ENCODE assay signal across 27 mouse cellular contexts in the genomic region with DNA sequence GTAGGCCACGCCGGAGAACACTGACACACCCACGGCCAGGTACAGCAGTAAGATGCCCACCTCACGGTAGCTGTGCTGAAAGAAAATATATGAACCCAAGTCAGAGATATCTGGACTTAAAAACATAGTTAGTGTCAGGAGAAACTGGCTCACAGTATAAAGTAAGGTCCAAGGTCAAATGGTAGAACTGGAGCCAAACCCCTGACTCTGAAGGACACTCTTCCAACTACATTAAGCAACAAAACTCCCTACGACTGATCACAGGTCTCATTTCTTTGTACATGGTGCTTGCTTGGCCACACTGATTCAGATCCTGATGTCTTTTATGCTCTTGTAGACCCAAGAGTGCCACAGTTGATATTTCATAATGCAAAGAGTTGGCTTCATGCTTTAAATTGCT. TPM values are rescaled to one million over a fixed set of nuclear protein-coding genes. Genes with fewer than 3 reads are reported as not detected.
A peak's percentile ranks its signal among the peaks of the same experiment; 100 is the strongest.
DNase-seq lines count a peak whose midpoint lies in the region; ATAC-seq lines count a peak whose summit lies in the region.
"Had no signal": no experiment of that assay in that cellular context is flagged by ENCODE, and none has a peak within 500 bp of the region (broad histone marks: within the 10 kb centered on the region; RNA-seq: fewer than 3 reads in every experiment).

No protein-coding gene starts in this region.

- 94% methylated on average over 5 of the region's 5 CpGs for WGBS in embryonic facial prominence, embryonic 10.5 days
- 92% methylated on average over 5 of the region's 5 CpGs for WGBS in forebrain, embryonic 11.5 days

- ATAC-seq in forebrain, embryonic 11.5 days (replicated peaks; ENCODE audit: low FRiP score) = no peak
- ATAC-seq: activated CD4-positive, CD25-positive, alpha-beta regulatory T cell, adult 4 months; forebrain, embryonic 14.5 days; forebrain, embryonic 16.5 days; Patski had no signal

- H3K9me3 ChIP-seq in embryonic facial prominence, embryonic 10.5 days = no peaks in the 10 kb centered on the region
- H3K9me3 ChIP-seq in forebrain, embryonic 11.5 days (ENCODE audit: control insufficient read depth, low read length) = no peaks in the 10 kb centered on the region
- H3K9me3 ChIP-seq: embryonic facial prominence, embryonic 12.5 days had no signal

- H3K4me3 ChIP-seq in embryonic facial prominence, embryonic 10.5 days = no peak overlapping the region
- no peak overlapping the region for H3K4me3 ChIP-seq in forebrain, embryonic 11.5 days (ENCODE audit: low read depth, low read length)
- H3K4me3 ChIP-seq: embryonic facial prominence, embryonic 12.5 days; forebrain, embryonic 12.5 days; gastrocnemius, adult 2 months had no signal

- H3K36me3 ChIP-seq in embryonic facial prominence, embryonic 10.5 days (replicated peaks) = no peaks in the 10 kb centered on the region
- no peaks in the 10 kb centered on the region for H3K36me3 ChIP-seq in forebrain, embryonic 11.5 days (ENCODE audit: control insufficient read depth, insufficient read depth, low read length)
- H3K36me3 ChIP-seq: embryonic facial prominence, embryonic 12.5 days; forebrain, embryonic 12.5 days; G1E had no signal

- no peak overlapping the region for H3K4me2 ChIP-seq in forebrain, embryonic 11.5 days (ENCODE audit: low read depth, low read length, severe bottlenecking)
- H3K4me2 ChIP-seq: embryonic facial prominence, embryonic 12.5 days; forebrain, embryonic 12.5 days had no signal

- DNase-seq in adrenal gland, adult 2 months = peak; percentile 66
- DNase-seq in adrenal gland, postnatal 25 days = no peak
- DNase-seq in adrenal gland, postnatal 10 days = peak; percentile 46
- peak; percentile 45 for DNase-seq in adrenal gland, postnatal 14 days
- no peak for DNase-seq in embryonic facial prominence, embryonic 10.5 days (ENCODE audit: low spot score)
- DNase-seq in forebrain, embryonic 11.5 days (ENCODE audit: low spot score) = no peak
- DNase-seq: cerebellum, adult 11 months; cerebellum, adult 18-20 months; cerebellum, adult 8-10 months; cerebellum, adult 9-11 months; cerebellum, postnatal 14 days; cerebellum, postnatal 36 days; embryo, embryonic 11 days; gastrocnemius, adult 2 months had no signal

- peaks cover 19% of the 10 kb centered on the region for H3K4me1 ChIP-seq in embryonic facial prominence, embryonic 10.5 days
- H3K4me1 ChIP-seq in forebrain, embryonic 11.5 days (replicated peaks; ENCODE audit: control insufficient read depth, insufficient read depth, low read length) = 0 out of 2 replicates have a peak, but pooled peaks cover 4% of the 10 kb centered on the region

- peaks cover 58% of the 10 kb centered on the region for H3K27me3 ChIP-seq in embryonic facial prominence, embryonic 10.5 days (replicated peaks; ENCODE audit: low read depth, poor library complexity, severe bottlenecking)
- H3K27me3 ChIP-seq in forebrain, embryonic 11.5 days (ENCODE audit: control insufficient read depth, insufficient read depth, low read length) = peaks cover 42% of the 10 kb centered on the region
- H3K27me3 ChIP-seq: CH12.LX, Patski had no signal

- no peak overlapping the region for H3K9ac ChIP-seq in forebrain, embryonic 11.5 days (ENCODE audit: low read length)
- H3K9ac ChIP-seq: embryonic facial prominence, embryonic 12.5 days; forebrain, embryonic 12.5 days had no signal

- no peak overlapping the region for H3K27ac ChIP-seq in embryonic facial prominence, embryonic 10.5 days (replicated peaks)
- H3K27ac ChIP-seq in forebrain, embryonic 11.5 days (ENCODE audit: low read depth, low read length) = no peak overlapping the region
- H3K27ac ChIP-seq: embryonic facial prominence, embryonic 12.5 days; forebrain, embryonic 12.5 days; gastrocnemius, adult 2 months had no signal

RNA-seq across cellular contexts. Expression of gene Kcns1, which starts 6.0 kb away (rescaled TPM):
- not detected for total RNA-seq in adrenal gland, adult 2 months (2021)
- not detected in 2 replicates for polyA plus RNA-seq in adrenal gland, adult 2 months (2012; rRNA removed)
- total RNA-seq in adrenal gland, postnatal 25 days (2021) = not detected in 2 replicates
- under 1 TPM; 0.09 to 0.15 TPM for total RNA-seq in adrenal gland, postnatal 10 days (2021)
- not detected in 2 replicates for total RNA-seq in adrenal gland, postnatal 14 days (2021)
- not detected in 2 replicates for polyA plus RNA-seq in embryonic facial prominence, embryonic 10.5 days (2016; fragmentation: Nextera tagmentation; extraction: Ambion mirVana)
- not detected in 2 replicates for polyA plus RNA-seq in forebrain, embryonic 11.5 days (2014; fragmentation: Nextera tagmentation; extraction: Ambion mirVana)
- total RNA-seq: G1E had no signal
- polyA plus RNA-seq: C2C12, G1E, Patski had no signal

RNA-seq across cellular contexts. Expression of gene Wfdc5, which starts 17.6 kb away (rescaled TPM):
- not detected for total RNA-seq in adrenal gland, adult 2 months (2021)
- not detected in 2 replicates for polyA plus RNA-seq in adrenal gland, adult 2 months (2012; rRNA removed)
- total RNA-seq in adrenal gland, postnatal 25 days (2021) = not detected in 2 replicates
- not detected for total RNA-seq in adrenal gland, postnatal 10 days (2021)
- total RNA-seq in adrenal gland, postnatal 14 days (2021) = not detected in 2 replicates
- not detected in 2 replicates for polyA plus RNA-seq in embryonic facial prominence, embryonic 10.5 days (2016; fragmentation: Nextera tagmentation; extraction: Ambion mirVana)
- polyA plus RNA-seq in forebrain, embryonic 11.5 days (2014; fragmentation: Nextera tagmentation; extraction: Ambion mirVana) = not detected in 2 replicates
- total RNA-seq: CH12.LX; common myeloid progenitor, adult 5-6 weeks; gastrocnemius, adult 2 months had no signal
- polyA plus RNA-seq: activated CD4-positive, CD25-positive, alpha-beta regulatory T cell, adult 4 months; brain, embryonic 14.5 days; C2C12; embryonic facial prominence, embryonic 12.5 days; forebrain, embryonic 12.5 days; forebrain, embryonic 14.5 days; forebrain, embryonic 16.5 days; frontal cortex, adult 2 months; G1E had no signal

RNA-seq across cellular contexts. Expression of gene Wfdc12, which starts 25.5 kb away (rescaled TPM):
- total RNA-seq in adrenal gland, adult 2 months (2021) = 10 to 100 TPM in 1 of 2 experiments, not detected in 1; 10.5 TPM
- 0.39 and 2.3 TPM in 2 replicates for polyA plus RNA-seq in adrenal gland, adult 2 months (2012; rRNA removed)
- 2.6 TPM in 1 of 2 replicates, not detected in the other for total RNA-seq in adrenal gland, postnatal 25 days (2021)
- not detected for total RNA-seq in adrenal gland, postnatal 10 days (2021)
- 1.1 TPM in 1 of 2 replicates, not detected in the other for total RNA-seq in adrenal gland, postnatal 14 days (2021)
- not detected in 2 replicates for polyA plus RNA-seq in embryonic facial prominence, embryonic 10.5 days (2016; fragmentation: Nextera tagmentation; extraction: Ambion mirVana)
- not detected in 2 replicates for polyA plus RNA-seq in forebrain, embryonic 11.5 days (2014; fragmentation: Nextera tagmentation; extraction: Ambion mirVana)
- total RNA-seq: CH12.LX; common myeloid progenitor, adult 5-6 weeks; G1E; gastrocnemius, adult 2 months had no signal
- polyA plus RNA-seq: activated CD4-positive, CD25-positive, alpha-beta regulatory T cell, adult 4 months; brain, embryonic 14.5 days; C2C12; embryonic facial prominence, embryonic 14.5 days; forebrain, embryonic 12.5 days; forebrain, embryonic 14.5 days; forebrain, embryonic 16.5 days; frontal cortex, adult 2 months; G1E; Patski had no signal

RNA-seq across cellular contexts. Expression of gene Wfdc15a, which starts 35.0 kb away (rescaled TPM):
- total RNA-seq in adrenal gland, adult 2 months (2021) = not detected
- not detected in 2 replicates for polyA plus RNA-seq in adrenal gland, adult 2 months (2012; rRNA removed)
- not detected in 2 replicates for total RNA-seq in adrenal gland, postnatal 25 days (2021)
- total RNA-seq in adrenal gland, postnatal 10 days (2021) = not detected
- not detected in 2 replicates for total RNA-seq in adrenal gland, postnatal 14 days (2021)
- polyA plus RNA-seq in embryonic facial prominence, embryonic 10.5 days (2016; fragmentation: Nextera tagmentation; extraction: Ambion mirVana) = not detected in 2 replicates
- not detected in 2 replicates for polyA plus RNA-seq in forebrain, embryonic 11.5 days (2014; fragmentation: Nextera tagmentation; extraction: Ambion mirVana)
- total RNA-seq: CH12.LX; common myeloid progenitor, adult 5-6 weeks; gastrocnemius, adult 2 months had no signal
- polyA plus RNA-seq: activated CD4-positive, CD25-positive, alpha-beta regulatory T cell, adult 4 months; brain, embryonic 14.5 days; embryonic facial prominence, embryonic 12.5 days; embryonic facial prominence, embryonic 14.5 days; forebrain, embryonic 12.5 days; forebrain, embryonic 14.5 days; forebrain, embryonic 16.5 days; frontal cortex, adult 2 months; G1E; Patski had no signal

RNA-seq across cellular contexts. Expression of gene Wfdc15b, which starts 56.5 kb away (rescaled TPM):
- total RNA-seq in adrenal gland, adult 2 months (2021) = not detected
- polyA plus RNA-seq in adrenal gland, adult 2 months (2012; rRNA removed) = not detected in 2 replicates
- total RNA-seq in adrenal gland, postnatal 25 days (2021) = not detected in 2 replicates
- total RNA-seq in adrenal gland, postnatal 10 days (2021) = not detected
- total RNA-seq in adrenal gland, postnatal 14 days (2021) = not detected in 2 replicates
- polyA plus RNA-seq in embryonic facial prominence, embryonic 10.5 days (2016; fragmentation: Nextera tagmentation; extraction: Ambion mirVana) = not detected in 2 replicates
- polyA plus RNA-seq in forebrain, embryonic 11.5 days (2014; fragmentation: Nextera tagmentation; extraction: Ambion mirVana) = not detected in 2 replicates
- total RNA-seq: CH12.LX; common myeloid progenitor, adult 5-6 weeks; G1E; gastrocnemius, adult 2 months had no signal
- polyA plus RNA-seq: activated CD4-positive, CD25-positive, alpha-beta regulatory T cell, adult 4 months; brain, embryonic 14.5 days; C2C12; embryonic facial prominence, embryonic 12.5 days; forebrain, embryonic 12.5 days; forebrain, embryonic 14.5 days; forebrain, embryonic 16.5 days; frontal cortex, adult 2 months; G1E; Patski had no signal

Comparison
In these comparisons a context has a peak if more than half of its experiments do, and no peak if none do; other contexts are left out.
1. DNase-seq: peak in adrenal gland, adult 2 months (single experiment), adrenal gland, postnatal 10 days (single experiment) and adrenal gland, postnatal 14 days (single experiment); none in adrenal gland, postnatal 25 days (single experiment), embryonic facial prominence, embryonic 10.5 days (single experiment) and forebrain, embryonic 11.5 days (single experiment).